Mouse (Mus musculus) heart, adult 2 months (tissue): ENCODE results near the gene Slit3. TPM values are rescaled to one million over a fixed set of nuclear protein-coding genes. Genes with fewer than 3 reads are reported as not detected.

ENCODE experiments used
- DNase-seq, 2 experiments: peaks; one replicate each; pipeline ENCODE4 v3.0.0; 2021
- H3K27ac ChIP-seq: fragments of 200-600 bp; 2 replicates; pipeline ENCODE4 v1.8.1; 2022
- H3K27me3 ChIP-seq: fragments of 200-500 bp; 2 replicates; pipeline ENCODE4 v1.6.1; 2012; ENCODE audit warnings: mild to moderate bottlenecking, low read length, inconsistent platforms, mixed read lengths; ENCODE audit not compliant: control insufficient read depth, insufficient read depth
- H3K36me3 ChIP-seq: fragments of 200-500 bp; 2 replicates; pipeline ENCODE4 v1.6.1; 2012; ENCODE audit warnings: low read length, inconsistent platforms; ENCODE audit not compliant: control insufficient read depth, insufficient read depth
- H3K4me1 ChIP-seq: fragments of 200-500 bp; 2 replicates; pipeline ENCODE4 v1.6.1; 2011; ENCODE audit warnings: low read length; ENCODE audit not compliant: control insufficient read depth, insufficient read depth
- H3K4me3 ChIP-seq: fragments of 200-600 bp; 2 replicates; pipeline ENCODE4 v1.8.1; 2022
- H3K79me2 ChIP-seq: fragments of 200-500 bp; replicated peaks from 2 replicates; pipeline ENCODE4 v1.6.1; 2012; ENCODE audit warnings: mild to moderate bottlenecking, inconsistent platforms, low read length, moderate library complexity, mixed read lengths; ENCODE audit not compliant: control insufficient read depth, insufficient read depth
- H3K9ac ChIP-seq: fragments of 200-500 bp; 2 replicates; pipeline ENCODE4 v1.6.1; 2012; ENCODE audit warnings: low read depth, mild to moderate bottlenecking, control low read depth, inconsistent platforms, low read length, mixed read lengths
- CTCF ChIP-seq: fragments of 200-600 bp; IDR thresholded peaks from 2 replicates; pipeline ENCODE4 v1.8.1; 2022; ENCODE audit warnings: antibody characterized with exemption, mild to moderate bottlenecking, moderate library complexity
- EP300 ChIP-seq: fragments of 200-500 bp; IDR thresholded peaks from 2 replicates; pipeline ENCODE4 v1.6.1; 2011; ENCODE audit warnings: low read depth, low read length, control low read depth; ENCODE audit not compliant: insufficient read depth
- POLR2A ChIP-seq: fragments of 200-500 bp; IDR thresholded peaks from 2 replicates; pipeline ENCODE4 v1.6.1; 2011; ENCODE audit warnings: mild to moderate bottlenecking, low read depth, low read length, control low read depth; ENCODE audit not compliant: insufficient read depth
- WGBS: fragments of 180-500 bp; shearing (Covaris S2); methylation state at CpG from one replicate; pipeline ENCODE4 v1.1.7; 2018; 5-methylcytosine and 5-hydroxymethylcytosine counted together
- intact Hi-C: fragments of 180-260 bp; cut with DNase I; formaldehyde crosslinking; loops from one replicate; pipeline ENCODE4 v1.15.1; 2025
- polyA plus RNA-seq: library from polyadenylated mRNA; depleted of rRNA; stranded (reverse); fragments of >200 nt; gene quantifications from 2 replicates; pipeline ENCODE4 v1.2.3, GENCODE M21; 2012
- total RNA-seq, 2 experiments: library from RNA; stranded (reverse); gene quantifications; 2 replicates each; pipeline ENCODE4 v1.2.3; 2021

Gene Slit3
- total and polyA plus RNA-seq, 3 experiments = 12.3 to 15.8 (median 14.6) TPM

DNA sequence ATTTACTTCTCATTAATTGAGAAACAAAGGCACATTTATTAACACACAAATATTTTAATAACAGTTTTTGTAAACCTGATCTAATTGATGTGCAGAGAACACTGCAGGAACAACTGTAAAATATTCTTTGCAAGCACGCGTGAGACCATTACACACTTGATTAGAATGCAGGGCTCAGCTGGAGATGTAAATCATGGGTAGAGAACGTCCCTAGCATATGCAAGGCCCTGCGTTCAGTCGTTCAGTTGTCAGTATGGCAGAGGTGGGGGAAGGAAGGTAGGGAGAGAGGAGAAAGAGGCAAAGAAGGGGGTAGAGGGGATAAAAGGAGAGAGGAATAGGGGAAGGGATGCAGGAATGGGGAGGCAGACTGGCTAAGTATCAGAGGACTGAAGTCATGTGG is 61.9 kb downstream of the Slit3 start:
- no peaks in the 10 kb centered on the region for H3K27me3 ChIP-seq
- no peaks in the 10 kb centered on the region for H3K79me2 ChIP-seq
- intact Hi-C loops = no loop called here
- TF ChIP-seq CTCF = no peak
- TF ChIP-seq POLR2A = no peak
- no peak for TF ChIP-seq EP300
- no peak overlapping the region for H3K27ac ChIP-seq
- H3K4me1 ChIP-seq = no peaks in the 10 kb centered on the region
- no peak overlapping the region for H3K9ac ChIP-seq
- H3K4me3 ChIP-seq = no peak overlapping the region
- DNase-seq = no peak
- H3K36me3 ChIP-seq = no peaks in the 10 kb centered on the region
- WGBS = 84% methylated on average over 5 of the region's 5 CpGs

DNA sequence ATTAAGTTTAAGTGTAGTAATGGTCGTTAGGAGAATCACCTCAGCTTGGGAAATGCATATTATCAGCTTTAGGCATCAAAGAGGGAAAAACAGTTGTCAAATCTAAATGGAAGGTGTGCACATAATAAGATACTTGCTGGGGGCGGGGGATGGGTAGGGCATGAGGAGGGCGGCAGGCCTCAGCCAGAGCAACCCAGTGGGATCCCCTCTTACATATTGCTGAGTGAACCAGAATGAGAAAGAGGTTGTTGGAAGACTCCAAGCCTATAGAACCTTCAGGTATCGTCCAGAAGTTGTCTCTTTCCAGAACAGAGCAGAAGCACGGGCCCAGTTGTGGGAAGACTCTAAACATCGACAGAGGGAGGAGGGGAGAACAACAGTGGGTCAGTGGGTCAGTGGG is 73.8 kb downstream of the Slit3 start:
- TF ChIP-seq POLR2A = no peak
- TF ChIP-seq CTCF = no peak
- no peak for TF ChIP-seq EP300
- Histone ChIP-seq H3K36me3 (no peaks in the 10 kb centered on the region), H3K4me3 (no peak overlapping the region), H3K27ac (no peak overlapping the region), H3K79me2 (no peaks in the 10 kb centered on the region), H3K9ac (no peak overlapping the region), H3K4me1 (no peaks in the 10 kb centered on the region), H3K27me3 (no peaks in the 10 kb centered on the region)
- DNase-seq = no peak
- 84% methylated on average over 6 of the region's 6 CpGs for WGBS
- intact Hi-C loops = no loop called here

DNA sequence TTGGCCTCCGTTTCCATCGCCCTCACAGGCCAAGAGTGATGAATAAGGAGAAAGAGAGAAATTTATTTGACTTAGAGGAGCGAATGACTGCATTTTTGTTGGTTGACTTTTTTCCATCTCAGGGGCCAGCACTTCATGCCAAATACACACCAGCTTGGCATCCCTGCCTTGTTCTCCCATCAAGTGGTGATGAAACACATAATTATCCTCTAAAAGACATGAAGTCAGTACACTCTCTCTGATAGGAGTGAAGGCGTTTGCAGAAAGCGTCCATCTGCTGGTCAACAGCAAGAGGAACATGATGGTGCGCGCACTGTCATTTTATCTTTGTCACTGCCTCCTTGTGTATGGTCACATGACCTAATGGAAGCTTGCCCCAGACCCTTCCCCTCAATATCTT is 75.8 kb downstream of the Slit3 start:
- Histone ChIP-seq H3K9ac (no peak overlapping the region), H3K4me3 (no peak overlapping the region), H3K27ac (no peak overlapping the region), H3K79me2 (no peaks in the 10 kb centered on the region), H3K4me1 (no peaks in the 10 kb centered on the region), H3K36me3 (no peaks in the 10 kb centered on the region), H3K27me3 (no peaks in the 10 kb centered on the region)
- DNase-seq = peak in 1 of 2 experiments; percentile 45
- WGBS = 78% methylated on average over 7 of the region's 7 CpGs
- intact Hi-C loops = no loop called here
- TF ChIP-seq CTCF = no peak

DNA sequence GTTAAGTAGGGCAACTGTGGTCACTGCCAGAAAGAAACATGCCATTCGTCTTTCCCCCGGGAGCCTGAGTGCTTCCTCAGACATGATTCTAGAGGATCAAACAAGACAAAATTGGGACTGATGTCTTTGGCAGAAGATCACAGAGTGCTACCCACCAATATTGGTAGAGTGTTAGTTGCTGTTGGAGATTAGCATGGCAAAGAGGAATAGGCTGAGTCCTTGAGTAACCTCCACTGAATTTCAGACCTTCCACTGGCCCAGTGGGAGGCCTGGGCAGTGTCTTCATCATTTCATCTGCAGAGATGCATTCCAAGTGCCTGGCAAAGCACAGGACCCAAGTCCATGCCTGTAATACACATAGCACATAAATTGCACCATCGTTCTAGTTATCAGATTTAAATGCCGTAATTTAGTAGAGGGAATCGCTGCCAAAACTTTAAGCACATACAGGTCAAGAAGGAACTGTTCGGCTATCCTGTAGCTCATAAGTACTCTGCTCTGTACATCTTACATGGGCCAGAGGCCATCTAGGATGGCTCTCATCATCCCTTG is 77.6 kb downstream of the Slit3 start:
- no peak for DNase-seq
- no peak overlapping the region for H3K9ac ChIP-seq
- no peak overlapping the region for H3K27ac ChIP-seq
- H3K27me3 ChIP-seq = no peaks in the 10 kb centered on the region
- intact Hi-C loops = no loop called here
- no peaks in the 10 kb centered on the region for H3K79me2 ChIP-seq
- no peak for TF ChIP-seq POLR2A
- TF ChIP-seq CTCF = no peak
- TF ChIP-seq EP300 = no peak
- H3K4me3 ChIP-seq = no peak overlapping the region
- no peaks in the 10 kb centered on the region for H3K4me1 ChIP-seq
- no peaks in the 10 kb centered on the region for H3K36me3 ChIP-seq
- 85% methylated on average over 6 of the region's 6 CpGs for WGBS

DNA sequence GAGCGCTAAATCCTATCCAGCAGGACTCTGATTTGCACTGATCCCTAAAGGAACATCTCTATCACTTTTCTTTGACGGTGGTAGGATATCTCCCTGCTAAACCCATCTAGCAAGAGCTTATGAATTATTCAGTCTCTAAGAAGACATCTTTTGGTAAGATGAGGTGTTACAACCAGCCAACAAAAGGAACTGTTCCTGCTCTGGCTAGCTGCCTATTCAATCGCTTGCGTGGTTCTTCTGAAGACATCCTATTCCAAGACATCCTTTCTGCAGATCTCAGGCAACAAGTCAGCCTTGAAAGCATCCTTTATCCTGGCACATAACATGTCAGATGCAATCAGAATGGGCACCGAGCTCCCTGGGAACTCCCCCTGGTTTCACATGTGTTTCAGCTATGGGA is 81.3 kb downstream of the Slit3 start:
- no peaks in the 10 kb centered on the region for H3K27me3 ChIP-seq
- no peak for DNase-seq
- TF ChIP-seq POLR2A (no peak), EP300 (no peak), CTCF (no peak)
- H3K4me1 ChIP-seq = no peaks in the 10 kb centered on the region
- no peaks in the 10 kb centered on the region for H3K36me3 ChIP-seq
- WGBS = 75% methylated on average over 5 of the region's 5 CpGs
- intact Hi-C loops = no loop called here
- H3K79me2 ChIP-seq = no peaks in the 10 kb centered on the region
- no peak overlapping the region for H3K27ac ChIP-seq
- no peak overlapping the region for H3K9ac ChIP-seq
- no peak overlapping the region for H3K4me3 ChIP-seq

DNA sequence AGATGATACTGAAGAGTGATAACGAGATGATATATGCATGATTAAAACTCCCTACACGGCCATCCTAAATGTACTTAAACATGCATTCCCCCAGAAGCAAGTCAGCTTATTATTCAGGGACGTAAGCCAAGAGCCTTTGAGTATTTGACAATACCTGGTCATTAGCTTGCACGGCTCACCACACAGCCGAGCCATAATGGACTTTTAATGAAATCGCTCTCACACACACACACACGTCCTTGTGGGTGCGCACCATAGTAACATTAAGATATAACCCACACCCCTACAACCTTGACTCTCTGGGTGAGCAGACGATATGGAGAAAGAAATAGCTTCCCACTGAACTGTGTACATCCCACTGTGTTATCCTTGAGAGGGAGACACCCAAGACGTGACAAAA is 82.6 kb downstream of the Slit3 start:
- no peak overlapping the region for H3K4me3 ChIP-seq
- TF ChIP-seq POLR2A (no peak), CTCF (no peak), EP300 (no peak)
- no peaks in the 10 kb centered on the region for H3K4me1 ChIP-seq
- no peak for DNase-seq
- no peaks in the 10 kb centered on the region for H3K79me2 ChIP-seq
- H3K36me3 ChIP-seq = no peaks in the 10 kb centered on the region
- no peaks in the 10 kb centered on the region for H3K27me3 ChIP-seq
- H3K27ac ChIP-seq = no peak overlapping the region
- WGBS = 80% methylated on average over 10 of the region's 10 CpGs
- no peak overlapping the region for H3K9ac ChIP-seq
- intact Hi-C loops = no loop called here

DNA sequence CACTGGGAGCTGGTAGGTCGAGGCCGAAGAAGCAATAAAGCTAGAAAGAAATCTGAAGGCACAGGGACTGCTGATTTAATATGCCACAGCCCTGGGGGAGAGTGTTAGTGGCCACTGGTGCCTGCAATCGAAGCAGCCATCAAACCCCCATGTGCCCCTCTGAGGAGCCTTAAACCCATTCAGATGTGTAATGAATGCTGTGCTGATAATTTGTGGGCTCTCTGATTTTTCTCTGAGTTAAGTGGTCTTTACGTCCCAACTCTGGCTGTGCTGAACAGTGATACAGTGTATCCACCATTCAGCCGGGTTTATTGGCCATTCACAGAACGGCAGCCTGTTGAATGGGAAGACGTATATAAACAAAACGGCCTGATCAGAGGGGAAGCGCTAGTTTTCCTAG is 83.1 kb downstream of the Slit3 start:
- 64% methylated on average over 9 of the region's 9 CpGs for WGBS
- H3K27me3 ChIP-seq = no peaks in the 10 kb centered on the region

More for the DNA sequence above, 83.1 kb downstream of the Slit3 start:
- Histone ChIP-seq H3K79me2 (no peaks in the 10 kb centered on the region), H3K4me1 (no peaks in the 10 kb centered on the region), H3K9ac (no peak overlapping the region), H3K4me3 (no peak overlapping the region), H3K36me3 (no peaks in the 10 kb centered on the region), H3K27ac (no peak overlapping the region)
- TF ChIP-seq EP300 = no peak
- no peak for TF ChIP-seq CTCF
- no peak for TF ChIP-seq POLR2A
- DNase-seq = no peak
- intact Hi-C loops = no loop called here
